Comparison of ENCODE assay signal across 8 mouse cellular contexts in genomic region chr14:27029771-27030173, GRCm38 (mm10). TPM values are rescaled to one million over a fixed set of nuclear protein-coding genes. Genes with fewer than 3 reads are reported as not detected.
A peak's percentile ranks its signal among the peaks of the same experiment; 100 is the strongest.
DNase-seq lines count a peak whose midpoint lies in the region; ATAC-seq and TF ChIP-seq lines count a peak whose summit lies in the region.

No protein-coding gene starts in this region.

- no peaks in the 10 kb centered on the region for H3K36me3 ChIP-seq in liver, embryonic 11.5 days (ENCODE audit: control insufficient read depth, insufficient read depth, low read length)
- no peaks in the 10 kb centered on the region for H3K36me3 ChIP-seq in forebrain, embryonic 15.5 days
- no peaks in the 10 kb centered on the region for H3K36me3 ChIP-seq in hindbrain, postnatal 0 days (ENCODE audit: insufficient read depth, low read length)
- H3K36me3 ChIP-seq in midbrain, embryonic 14.5 days (ENCODE audit: control insufficient read depth, insufficient read depth, low read length), result no peaks in the 10 kb centered on the region

- DNase-seq in liver, result peak; percentile 43
- DNase-seq in liver, embryonic 11.5 days (ENCODE audit: low spot score), result no peak
- DNase-seq in c-Kit-positive CD71-positive TER-119-positive erythroid progenitor cells, embryonic 14.5 days (ENCODE audit: low spot score), result peak; percentile 38
- peak; percentile 94 for DNase-seq in hindbrain, postnatal 0 days (ENCODE audit: low spot score)
- DNase-seq in left cerebral cortex, adult 8-10 months (ENCODE audit: low spot score in 2 of 2), result peak; percentile 13 to 24
- peak; percentile 93 for DNase-seq in midbrain, embryonic 14.5 days
- DNase-seq in telencephalon, adult 2 months (ENCODE audit: low read depth, low spot score), result peak; percentile 74

- H3K4me2 ChIP-seq in liver, embryonic 11.5 days, result no peak overlapping the region; the same call in 1 of the 2 replicates
- H3K4me2 ChIP-seq in forebrain, embryonic 15.5 days (replicated peaks), result no peak overlapping the region
- 0 out of 2 replicates have a peak overlapping the region, but pooled peaks have one; percentile 8 for H3K4me2 ChIP-seq in hindbrain, postnatal 0 days (ENCODE audit: low read depth, low read length)
- H3K4me2 ChIP-seq in midbrain, embryonic 14.5 days (ENCODE audit: low read length), result 0 out of 2 replicates have a peak overlapping the region, but pooled peaks have one; percentile 17

- no peak overlapping the region for H3K4me3 ChIP-seq in liver, embryonic 11.5 days (ENCODE audit: low read depth, low read length)
- H3K4me3 ChIP-seq in forebrain, embryonic 15.5 days, result no peak overlapping the region
- H3K4me3 ChIP-seq in hindbrain, postnatal 0 days (ENCODE audit: low read length), result no peak overlapping the region
- H3K4me3 ChIP-seq in midbrain, embryonic 14.5 days (replicated peaks; ENCODE audit: low read depth, low read length), result no peak overlapping the region

- no peak overlapping the region for H3K9ac ChIP-seq in liver, embryonic 11.5 days (ENCODE audit: low read depth, low read length)
- no peak overlapping the region for H3K9ac ChIP-seq in forebrain, embryonic 15.5 days (replicated peaks)
- H3K9ac ChIP-seq in hindbrain, postnatal 0 days (replicated peaks; ENCODE audit: low read length), result no peak overlapping the region
- no peak overlapping the region for H3K9ac ChIP-seq in midbrain, embryonic 14.5 days (replicated peaks; ENCODE audit: low read length)

- ATAC-seq in liver, embryonic 11.5 days (replicated peaks; ENCODE audit: low FRiP score), result no peak
- ATAC-seq in forebrain, embryonic 15.5 days (replicated peaks), result peak; percentile 75
- peak; percentile 73 for ATAC-seq in hindbrain, postnatal 0 days
- ATAC-seq in midbrain, embryonic 14.5 days (ENCODE audit: low FRiP score, low TSS enrichment), result no peak

- H3K27me3 ChIP-seq in liver, embryonic 11.5 days (replicated peaks; ENCODE audit: control insufficient read depth, insufficient read depth, low read length), result 0 out of 2 replicates have a peak, but pooled peaks cover 2% of the 10 kb centered on the region
- no peaks in the 10 kb centered on the region for H3K27me3 ChIP-seq in forebrain, embryonic 15.5 days
- no peaks in the 10 kb centered on the region for H3K27me3 ChIP-seq in hindbrain, postnatal 0 days (ENCODE audit: insufficient read depth, low read length)
- H3K27me3 ChIP-seq in midbrain, embryonic 14.5 days (ENCODE audit: control insufficient read depth, insufficient read depth, low read length), result no peaks in the 10 kb centered on the region

- peak; percentile 85 for TF ChIP-seq CTCF in hindbrain, postnatal 0 days (IDR thresholded peaks at IDR 0.05; ENCODE audit: low read depth)

- no peaks in the 10 kb centered on the region for H3K9me3 ChIP-seq in liver, embryonic 11.5 days (ENCODE audit: control insufficient read depth, low read length)
- H3K9me3 ChIP-seq in forebrain, embryonic 15.5 days, result no peaks in the 10 kb centered on the region
- no peaks in the 10 kb centered on the region for H3K9me3 ChIP-seq in hindbrain, postnatal 0 days (ENCODE audit: low read length)
- H3K9me3 ChIP-seq in midbrain, embryonic 14.5 days (ENCODE audit: control insufficient read depth, low read length), result no peaks in the 10 kb centered on the region

- H3K27ac ChIP-seq in liver, embryonic 11.5 days (ENCODE audit: low read depth, low read length), result no peak overlapping the region
- H3K27ac ChIP-seq in forebrain, embryonic 15.5 days (replicated peaks), result 0 out of 2 replicates have a peak overlapping the region, but pooled peaks have one; percentile 3
- no peak overlapping the region for H3K27ac ChIP-seq in hindbrain, postnatal 0 days
- H3K27ac ChIP-seq in midbrain, embryonic 14.5 days (replicated peaks; ENCODE audit: low read depth, low read length), result peak overlapping the region; percentile 57

- H3K4me1 ChIP-seq in liver, embryonic 11.5 days (replicated peaks; ENCODE audit: control insufficient read depth, insufficient read depth, low read length), result no peaks in the 10 kb centered on the region; the same call in 1 of the 2 replicates
- H3K4me1 ChIP-seq in forebrain, embryonic 15.5 days, result no peaks in the 10 kb centered on the region
- no peaks in the 10 kb centered on the region for H3K4me1 ChIP-seq in hindbrain, postnatal 0 days (ENCODE audit: insufficient read depth, low read length)
- H3K4me1 ChIP-seq in midbrain, embryonic 14.5 days (ENCODE audit: control insufficient read depth, insufficient read depth, low read length), result no peaks in the 10 kb centered on the region

- WGBS in liver, embryonic 11.5 days, result 5% methylated on average over 15 of the region's 15 CpGs
- WGBS in forebrain, embryonic 15.5 days, result 3% methylated on average over 15 of the region's 15 CpGs
- 4% methylated on average over 15 of the region's 15 CpGs for WGBS in hindbrain, postnatal 0 days
- 4% methylated on average over 15 of the region's 15 CpGs for WGBS in midbrain, embryonic 14.5 days

RNA-seq across cellular contexts. Expression of gene Il17rd, which starts 9.0 kb away (rescaled TPM):
- polyA plus RNA-seq in liver, embryonic 11.5 days (2014; fragmentation: Nextera tagmentation; extraction: Ambion mirVana), result 0.69 and 0.80 TPM in 2 replicates
- polyA plus RNA-seq in forebrain, embryonic 15.5 days (2015; fragmentation: Nextera tagmentation; extraction: Ambion mirVana), result 1.5 and 1.8 TPM in 2 replicates
- 10.6 and 16.1 TPM in 2 replicates for total RNA-seq in hindbrain, postnatal 0 days (2014; rRNA removed)
- 2.8 and 3.1 TPM in 2 replicates for polyA plus RNA-seq in hindbrain, postnatal 0 days (2015; fragmentation: Nextera tagmentation; extraction: Ambion mirVana)
- total RNA-seq in left cerebral cortex, adult 8-10 months (2022), result 1 to 10 TPM; 2.3 to 3.0 (median 2.5) TPM
- polyA plus RNA-seq in midbrain, embryonic 14.5 days (2014; fragmentation: Nextera tagmentation; extraction: Ambion mirVana), result 2.9 and 3.0 TPM in 2 replicates

RNA-seq across cellular contexts. Expression of gene Hesx1, which starts 35.6 kb away (rescaled TPM):
- polyA plus RNA-seq in liver, embryonic 11.5 days (2014; fragmentation: Nextera tagmentation; extraction: Ambion mirVana), result 18.0 and 22.0 TPM in 2 replicates
- not detected in 2 replicates for polyA plus RNA-seq in forebrain, embryonic 15.5 days (2015; fragmentation: Nextera tagmentation; extraction: Ambion mirVana)
- 0.25 TPM in 1 of 2 replicates, not detected in the other for total RNA-seq in hindbrain, postnatal 0 days (2014; rRNA removed)
- 0.19 and 0.59 TPM in 2 replicates for polyA plus RNA-seq in hindbrain, postnatal 0 days (2015; fragmentation: Nextera tagmentation; extraction: Ambion mirVana)
- total RNA-seq in left cerebral cortex, adult 8-10 months (2022), result not detected
- polyA plus RNA-seq in midbrain, embryonic 14.5 days (2014; fragmentation: Nextera tagmentation; extraction: Ambion mirVana), result not detected in 2 replicates

RNA-seq across cellular contexts. Expression of gene Appl1, which starts 58.7 kb away (rescaled TPM):
- polyA plus RNA-seq in liver, embryonic 11.5 days (2014; fragmentation: Nextera tagmentation; extraction: Ambion mirVana), result 13.3 and 14.2 TPM in 2 replicates
- polyA plus RNA-seq in forebrain, embryonic 15.5 days (2015; fragmentation: Nextera tagmentation; extraction: Ambion mirVana), result 65.8 and 66.4 TPM in 2 replicates
- total RNA-seq in hindbrain, postnatal 0 days (2014; rRNA removed), result 33.0 and 35.1 TPM in 2 replicates
- 64.0 and 64.7 TPM in 2 replicates for polyA plus RNA-seq in hindbrain, postnatal 0 days (2015; fragmentation: Nextera tagmentation; extraction: Ambion mirVana)
- 10 to 100 TPM; 53.5 to 69.9 (median 65.8) TPM for total RNA-seq in left cerebral cortex, adult 8-10 months (2022)
- 87.3 and 88.5 TPM in 2 replicates for polyA plus RNA-seq in midbrain, embryonic 14.5 days (2014; fragmentation: Nextera tagmentation; extraction: Ambion mirVana)

Comparison
In these comparisons a context has a peak if more than half of its experiments do, and no peak if none do; other contexts are left out.
1. ATAC-seq: peak in forebrain, embryonic 15.5 days (single experiment) and hindbrain, postnatal 0 days (single experiment); none in liver, embryonic 11.5 days (single experiment) and midbrain, embryonic 14.5 days (single experiment).
2. H3K27ac ChIP-seq: peak in forebrain, embryonic 15.5 days (single experiment) and midbrain, embryonic 14.5 days (single experiment); none in liver, embryonic 11.5 days (single experiment) and hindbrain, postnatal 0 days (single experiment).
3. H3K4me2 ChIP-seq: peak in hindbrain, postnatal 0 days (single experiment) and midbrain, embryonic 14.5 days (single experiment); none in liver, embryonic 11.5 days (single experiment) and forebrain, embryonic 15.5 days (single experiment).
4. RNA of gene Hesx1, which starts 35.6 kb away (polyA plus RNA-seq): 18.0 to 22.0 TPM in liver, embryonic 11.5 days; 0.19 to 0.59 TPM in hindbrain, postnatal 0 days, not detected in forebrain, embryonic 15.5 days and not detected in midbrain, embryonic 14.5 days; every median in the first group is over 10 times any median in the second.